Mouse (Mus musculus) liver, embryonic 14 days (tissue): ENCODE results near the gene Ip6k3. TPM values are rescaled to one million over a fixed set of nuclear protein-coding genes. Genes with fewer than 3 reads are reported as not detected.

ENCODE experiments used
- polyA plus RNA-seq: library from polyadenylated mRNA; depleted of rRNA; stranded (reverse); fragments of >200 nt; gene quantifications from 2 replicates; pipeline ENCODE4 v1.2.3, GENCODE M21; 2012; rRNA removed

Gene Ip6k3
- polyA plus RNA-seq = 0.02 and 0.05 TPM in 2 replicates

GRCm38 (mm10) chr17:27167545-27167944 lies at the start of gene Ip6k3:
Gene Ip6k3, minus strand, starts transcription at chr17:27167795.

GRCm38 (mm10) chr17:27204075-27204909 lies 36.7 kb upstream of the Ip6k3 start, which contains the start of gene Lemd2:
Gene Lemd2, minus strand, starts transcription at chr17:27204469.

DNA sequence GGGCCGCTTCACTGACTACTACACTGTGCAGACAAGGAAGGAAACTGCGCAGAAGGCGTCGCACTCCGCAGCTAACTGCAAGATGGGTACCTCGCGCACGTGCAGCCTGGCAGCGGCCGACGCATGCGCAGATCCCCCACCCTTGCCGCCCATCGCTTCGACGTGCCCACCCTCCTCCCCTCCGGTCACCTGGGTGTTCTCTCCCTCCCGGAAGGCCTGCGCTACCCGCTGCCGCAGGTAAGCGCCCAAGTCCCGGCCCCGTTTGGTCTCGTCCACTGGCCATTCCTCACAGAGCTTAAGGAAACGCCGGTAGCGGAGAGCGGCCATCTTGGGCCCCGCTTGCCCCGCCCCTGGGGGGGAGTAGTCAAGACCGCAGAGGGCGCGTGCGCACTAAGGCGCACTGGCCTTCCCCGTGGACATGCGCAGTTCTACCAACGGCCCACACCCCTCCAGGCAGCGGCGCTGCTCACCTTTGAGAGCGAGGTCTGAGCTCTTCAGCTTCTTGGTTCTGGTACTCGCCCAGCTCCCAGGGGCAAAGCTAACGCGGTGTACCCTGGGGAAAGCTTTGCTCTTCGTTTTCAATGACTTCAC lies 33.9 kb downstream of the Ip6k3 start, which contains the start of gene Uqcc2:
TSS of gene Uqcc2 (minus strand) at position 366 of the 591 bp plus-strand sequence.

Other genes starting within 250 kb of the Ip6k3 start
- gene Phf1, start 234.7 kb downstream of the Ip6k3 start, polyA plus RNA-seq = 6.1 and 6.2 TPM in 2 replicates
- gene Cuta, start 228.2 kb downstream of the Ip6k3 start, polyA plus RNA-seq = 51.5 and 59.9 TPM in 2 replicates
- gene Syngap1, start 226.5 kb downstream of the Ip6k3 start, polyA plus RNA-seq = 2.9 TPM in 2 replicates
- gene Zbtb9, start 194.6 kb downstream of the Ip6k3 start, polyA plus RNA-seq = 4.1 and 4.7 TPM in 2 replicates
- 15.9 and 18.3 TPM in 2 replicates for gene Bak1, start 138.8 kb downstream of the Ip6k3 start, polyA plus RNA-seq
- gene Itpr3, start 110.5 kb downstream of the Ip6k3 start, polyA plus RNA-seq = 0.75 and 0.99 TPM in 2 replicates
- 131 TPM in 2 replicates for gene Uqcc2, start 33.9 kb downstream of the Ip6k3 start, polyA plus RNA-seq
- 15.8 and 16.0 TPM in 2 replicates for gene Lemd2, start 36.7 kb upstream of the Ip6k3 start, polyA plus RNA-seq